Mouse (Mus musculus): ENCODE data around the gene Bbs5.
A peak's percentile ranks its signal among the peaks of the same experiment; 100 is the strongest.
"Not testable (repeated sequence)": the region's sequence is repeated elsewhere in the genome, so short reads cannot be mapped to it uniquely, and the experiment has no call there.

The Bbs5 gene

DNA sequence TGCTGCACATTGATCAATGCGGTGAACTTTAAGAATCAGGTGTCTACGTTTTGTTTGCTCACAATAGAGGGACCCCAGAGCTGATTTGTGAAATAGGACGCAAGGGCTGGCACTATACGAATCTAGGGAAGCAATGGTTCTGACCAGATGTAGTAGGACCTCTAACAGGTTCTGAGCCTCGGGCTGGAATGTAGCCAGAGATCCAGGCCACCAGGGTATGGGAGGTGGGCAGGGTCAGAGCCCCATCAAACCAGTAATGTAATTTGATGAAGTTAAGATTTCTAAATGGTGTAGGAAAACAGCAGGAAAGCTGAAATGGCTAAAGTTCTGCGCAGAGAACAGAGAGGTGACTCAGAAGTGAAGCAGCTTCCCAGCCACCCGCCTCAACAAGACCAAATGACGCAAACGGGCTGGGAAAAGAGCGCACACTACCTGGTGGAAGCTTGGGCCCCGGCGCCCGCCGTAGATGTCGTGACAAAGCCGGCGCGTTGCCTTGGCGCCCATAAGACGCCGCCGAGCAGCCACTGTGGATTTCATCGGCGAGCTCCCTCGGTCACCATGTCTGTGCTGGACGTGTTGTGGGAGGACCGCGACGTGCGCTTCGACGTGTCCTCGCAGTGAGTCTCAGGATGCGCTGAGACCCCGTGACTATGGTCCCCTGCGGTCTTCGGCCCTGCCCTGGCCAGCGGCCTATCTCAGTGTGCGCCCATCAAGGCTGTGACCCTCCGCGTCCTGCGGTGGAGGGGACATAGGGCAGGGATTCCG lies at the start of gene Bbs5:
Bbs5 (plus strand) TSS at position 446 of the 765 bp plus-strand sequence.
- DNase-seq = peak; percentile 96

DNA sequence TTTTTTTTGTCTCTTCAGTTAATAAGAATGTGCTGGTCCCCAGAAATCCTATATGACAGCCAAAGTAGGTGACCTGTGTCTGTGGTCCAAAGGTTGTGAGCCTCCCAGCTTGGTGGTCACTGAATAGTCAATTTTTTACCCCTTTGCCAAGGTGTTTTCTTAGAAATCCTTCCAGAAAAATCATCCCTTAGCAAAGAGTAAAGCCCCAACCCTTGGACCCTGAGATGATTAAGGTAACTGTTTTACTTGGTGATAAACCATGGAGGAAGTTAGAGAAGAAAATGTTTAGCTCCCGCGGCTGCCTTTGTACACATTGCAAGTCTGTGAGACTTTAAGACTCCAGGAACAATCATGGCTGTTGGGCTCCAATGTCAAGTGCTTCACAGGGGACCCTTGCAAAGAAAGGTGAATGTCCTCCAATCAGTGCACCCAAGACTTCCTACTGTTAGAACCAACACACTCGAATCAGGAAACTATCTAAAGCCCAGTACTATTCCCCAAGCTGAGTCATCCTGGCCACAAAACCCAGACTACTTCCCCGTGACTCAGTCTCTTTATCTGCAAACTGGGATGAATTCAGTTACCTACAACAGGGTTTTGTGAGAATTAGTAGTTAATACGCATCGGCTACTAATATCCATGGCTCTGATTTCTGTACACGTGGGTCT lies 43.1 kb upstream of the Bbs5 start:
- DNase-seq = no peak

DNA sequence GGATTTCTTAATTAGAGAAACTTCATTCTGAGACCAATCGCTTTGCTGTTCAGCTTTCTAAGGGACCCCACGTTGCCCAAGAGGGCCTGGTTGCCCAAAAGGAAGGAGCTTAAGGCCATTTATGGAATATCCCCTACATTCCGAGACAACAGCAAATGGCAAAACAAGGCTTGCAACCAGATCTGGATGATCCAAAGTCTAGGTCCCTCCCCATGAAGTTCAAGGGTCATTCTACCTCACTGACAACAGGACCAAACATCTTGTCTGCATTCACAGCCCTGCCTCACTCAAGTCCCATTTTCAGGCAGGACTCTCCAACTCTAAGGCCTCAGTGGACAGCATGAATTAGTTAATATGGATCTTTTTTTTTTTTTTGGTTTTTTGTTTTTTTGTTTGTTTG lies 40.4 kb upstream of the Bbs5 start:
- no peak for DNase-seq

DNA sequence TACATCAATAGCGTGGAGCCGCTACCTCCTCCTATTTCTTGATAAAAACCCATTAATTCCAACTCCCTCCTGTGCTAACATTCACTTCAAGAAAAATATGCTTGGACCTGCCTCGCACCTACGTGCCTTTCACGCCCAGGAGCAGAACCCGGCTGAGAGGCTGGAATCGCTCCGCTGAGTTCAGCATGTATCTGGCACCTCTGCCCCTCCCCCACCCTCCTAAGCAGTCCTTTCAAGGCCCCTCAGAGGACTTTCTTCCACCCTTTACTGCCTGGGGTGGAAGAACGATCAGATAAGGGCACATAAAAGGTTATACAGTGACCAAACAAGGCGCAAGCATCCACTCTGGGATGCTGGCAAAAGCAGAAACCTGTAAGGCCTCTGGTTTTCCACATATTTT lies 34.7 kb upstream of the Bbs5 start:
- DNase-seq = no peak

DNA sequence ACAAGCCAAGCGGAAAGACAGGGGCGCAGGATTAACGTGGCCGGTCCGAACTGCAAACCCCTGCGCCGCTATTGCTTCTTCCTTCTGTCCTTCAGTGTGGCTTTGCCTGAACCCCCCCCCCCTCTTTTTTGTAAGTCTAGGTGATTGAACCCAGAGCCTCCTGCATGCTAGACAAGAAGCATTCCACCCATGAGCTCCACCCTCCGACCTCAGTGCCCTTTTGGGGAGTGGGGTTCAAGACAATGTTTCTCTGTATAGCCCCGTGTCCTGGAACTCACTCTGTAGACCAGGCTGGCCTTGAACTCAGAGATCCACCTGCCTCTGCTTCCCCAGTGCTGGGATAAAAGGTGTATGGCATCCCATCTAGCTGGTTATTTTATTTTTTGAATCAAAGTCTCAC lies 34.3 kb upstream of the Bbs5 start:
- no peak for DNase-seq

DNA sequence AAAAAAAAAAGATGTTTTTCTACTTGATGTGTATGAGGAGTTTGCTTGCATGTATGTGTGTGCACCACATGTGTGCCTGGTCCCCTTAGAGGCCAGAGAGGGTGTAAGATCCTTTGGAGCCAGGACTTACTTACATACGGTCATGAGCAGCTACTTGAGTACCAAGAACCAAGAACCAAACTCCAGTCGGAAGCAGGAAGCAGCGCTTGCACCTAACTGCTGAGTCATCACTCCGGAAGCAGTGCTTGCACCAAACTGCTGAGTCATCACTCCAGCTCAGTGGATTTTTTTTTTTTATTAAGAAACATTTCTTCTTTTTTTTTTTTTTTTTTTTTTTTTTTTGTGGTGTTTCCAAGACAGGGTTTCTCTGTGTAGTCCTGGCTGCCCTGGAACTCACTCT lies 33.7 kb upstream of the Bbs5 start:
- no peak for DNase-seq

DNA sequence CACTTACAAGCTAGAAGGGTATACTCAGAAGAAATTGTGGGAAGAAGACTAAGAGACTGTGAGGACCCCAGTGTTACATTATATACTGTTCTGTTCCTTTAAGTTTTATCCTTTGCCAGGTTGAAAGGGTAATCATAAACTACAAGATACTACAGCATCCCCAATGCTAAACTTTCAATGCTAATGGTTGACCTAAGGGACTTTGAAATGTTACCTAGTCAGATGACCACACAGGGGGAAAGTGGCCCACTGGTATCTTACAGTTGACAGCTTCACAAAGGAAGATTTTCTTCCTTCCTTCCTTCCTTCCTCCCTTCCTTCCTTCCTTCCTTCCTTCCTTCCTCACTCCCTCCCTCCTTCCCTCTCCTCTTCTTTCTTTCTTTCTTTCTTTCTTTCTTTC lies 28.6 kb upstream of the Bbs5 start:
- DNase-seq = no peak

DNA sequence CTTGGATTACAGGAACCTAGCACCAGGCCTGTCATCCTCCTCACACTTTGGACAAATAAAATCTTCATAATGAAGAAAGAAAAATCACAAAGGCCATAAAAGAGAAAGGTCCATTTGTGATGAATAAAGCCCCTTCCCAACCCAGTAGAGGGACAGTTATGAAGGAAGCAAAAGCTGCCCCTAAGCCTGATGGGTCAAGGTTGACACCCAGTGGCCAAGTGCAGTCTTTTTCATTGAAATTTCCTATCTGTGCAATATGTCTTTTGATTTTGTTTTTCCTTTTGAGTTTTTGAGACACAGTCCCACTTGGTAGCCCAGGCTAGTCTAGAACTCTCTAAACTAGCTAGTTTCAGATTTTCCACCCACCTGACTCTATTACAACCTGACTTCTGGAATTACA lies 27.7 kb upstream of the Bbs5 start:
- DNase-seq = no peak

DNA sequence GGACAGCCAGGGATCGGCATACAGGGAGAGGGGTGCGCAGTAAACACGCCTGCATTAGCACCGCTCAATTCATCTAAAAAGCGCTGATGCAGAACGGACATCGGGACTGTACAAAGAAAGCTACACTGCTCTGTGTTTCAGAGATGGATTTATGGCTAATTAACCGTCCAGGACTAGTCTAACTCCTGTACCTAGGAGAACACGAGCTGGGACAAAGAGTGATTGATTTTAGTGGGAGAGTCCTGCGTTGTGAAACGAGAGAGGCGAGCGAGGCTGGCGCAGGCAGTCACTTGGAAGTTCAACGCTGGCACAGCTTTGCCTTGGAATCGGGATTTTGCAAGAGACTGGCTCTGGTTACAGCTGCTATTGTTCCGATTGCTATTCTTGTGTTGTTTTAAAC lies 17.8 kb upstream of the Bbs5 start:
- no peak for DNase-seq

DNA sequence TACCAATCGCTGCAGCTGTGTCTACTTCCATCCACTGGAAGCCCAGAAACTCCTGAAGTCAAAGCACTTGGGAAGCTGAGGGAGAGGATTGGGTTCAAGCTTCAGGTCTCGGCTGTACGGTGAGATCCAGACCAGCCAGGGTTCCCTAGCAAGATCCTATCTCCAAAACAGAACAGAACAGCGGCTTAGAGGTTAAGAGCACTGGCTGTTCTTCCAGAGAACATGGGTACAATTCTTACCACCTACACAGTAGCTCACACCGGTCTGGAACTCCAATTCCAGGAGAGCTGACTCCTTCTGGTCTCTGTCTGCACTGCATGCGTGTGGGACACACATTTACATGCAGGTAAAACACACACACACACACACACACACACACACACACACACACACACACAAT lies 17.1 kb upstream of the Bbs5 start:
- DNase-seq = no peak

DNA sequence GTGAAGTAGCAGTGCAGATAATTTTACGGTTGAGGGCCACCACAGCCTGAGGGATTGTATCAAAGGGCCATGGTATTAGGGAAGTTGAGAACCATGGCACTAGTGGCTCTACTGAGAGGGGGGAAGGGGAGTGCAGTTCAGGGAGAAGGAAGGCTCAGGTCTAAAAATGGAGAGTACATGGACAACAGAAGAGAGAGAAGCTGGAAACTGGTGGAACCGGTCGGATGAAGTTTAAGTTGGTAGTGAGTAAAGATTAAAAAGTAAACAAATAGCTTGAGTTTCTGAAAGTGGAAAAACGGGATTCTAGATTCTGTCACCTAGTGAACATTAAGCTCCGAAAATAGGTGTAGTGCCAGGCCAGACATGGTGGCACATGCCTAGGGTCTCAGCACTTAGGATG lies 16.2 kb upstream of the Bbs5 start:
- DNase-seq = no peak

DNA sequence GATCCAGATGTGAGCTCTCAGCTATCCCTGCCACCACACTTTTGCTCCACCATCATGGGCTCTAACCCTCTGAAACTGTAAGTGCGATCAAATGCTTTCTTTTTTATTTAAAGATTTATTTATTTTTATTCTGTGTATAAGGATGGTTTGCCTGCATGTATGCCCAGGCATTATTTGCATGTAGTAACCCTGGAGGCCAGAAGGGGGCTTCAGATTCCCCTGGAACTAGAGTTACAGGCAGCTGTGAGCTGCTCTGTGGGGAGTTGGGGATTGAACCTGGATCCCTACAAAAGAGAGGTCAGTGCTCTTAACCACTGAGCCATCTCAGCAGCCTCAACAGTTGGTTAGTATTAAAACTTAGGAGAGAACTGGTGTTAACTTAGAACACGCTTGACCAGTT lies 15.5 kb upstream of the Bbs5 start:
- no peak for DNase-seq

DNA sequence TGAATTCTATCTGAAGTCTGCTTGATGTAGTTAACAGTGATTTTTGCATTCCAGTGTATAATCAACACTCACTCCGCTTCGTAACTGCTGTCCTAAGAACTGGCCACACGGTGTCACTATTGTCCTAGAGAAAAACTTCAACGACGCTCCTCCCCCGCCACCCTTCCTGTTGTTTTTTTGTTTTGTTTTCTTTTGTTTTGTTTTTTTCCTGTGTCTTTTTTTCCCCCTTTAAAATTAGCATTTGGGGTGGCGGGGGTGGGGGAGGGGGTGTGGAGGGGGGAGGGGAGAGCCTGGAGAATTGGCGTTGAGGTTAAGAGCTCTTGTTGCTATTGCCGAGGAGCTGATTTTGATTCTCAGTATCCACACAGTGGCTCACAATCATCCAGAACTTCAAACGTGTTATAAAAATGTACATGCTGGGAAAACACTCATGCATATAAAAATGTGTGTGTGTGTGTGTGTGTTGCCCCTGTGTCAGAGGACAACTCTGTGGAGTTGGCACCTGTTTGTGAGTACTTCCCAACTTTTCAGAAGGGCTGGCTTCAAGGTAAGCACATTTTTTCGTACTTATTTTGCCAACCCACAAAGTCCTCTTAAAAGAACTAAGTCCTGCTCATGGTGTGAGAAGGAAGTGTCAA lies 11.8 kb upstream of the Bbs5 start:
- DNase-seq = peak; percentile 34

DNA sequence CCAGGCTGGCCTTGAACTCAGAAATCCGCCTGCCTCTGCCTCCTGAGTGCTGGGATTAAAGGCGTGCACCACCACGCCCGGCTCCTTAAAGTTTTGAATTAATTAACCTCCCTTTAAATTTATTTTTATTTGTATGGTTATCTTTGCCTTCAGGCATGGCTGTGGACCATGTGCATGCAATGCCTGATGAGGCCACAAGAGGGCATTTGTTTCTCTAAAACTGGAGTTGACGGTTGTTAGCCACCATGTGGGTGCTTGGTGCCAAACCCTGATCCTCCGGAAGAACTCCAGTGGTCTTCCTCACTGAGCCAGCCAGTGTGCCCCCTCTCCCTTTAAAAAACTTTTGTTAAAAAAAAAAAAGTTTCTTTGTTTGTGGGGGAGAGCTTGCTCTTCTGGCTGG lies 11.2 kb upstream of the Bbs5 start:
- peak; percentile 36 for DNase-seq

DNA sequence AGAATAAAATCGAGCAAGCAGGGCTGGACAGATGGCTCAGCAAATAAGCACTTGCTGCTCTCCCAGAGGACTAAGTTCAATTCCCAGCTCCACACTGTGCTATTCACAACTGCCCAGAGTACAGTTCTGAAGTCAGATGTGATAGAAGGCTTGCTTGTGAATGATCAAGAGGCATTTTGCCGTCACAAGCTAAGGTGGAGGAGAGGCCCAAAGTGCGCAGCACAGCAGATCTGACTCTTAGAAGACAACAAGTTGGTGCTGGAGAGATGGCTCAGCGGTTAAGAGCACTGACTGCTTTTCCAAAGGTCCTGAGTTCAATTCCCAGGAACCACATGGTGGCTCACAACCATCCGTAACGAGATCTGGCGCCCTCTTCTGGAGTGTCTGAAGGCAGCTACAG lies 9.0 kb upstream of the Bbs5 start:
- DNase-seq = not testable (repeated sequence)

DNA sequence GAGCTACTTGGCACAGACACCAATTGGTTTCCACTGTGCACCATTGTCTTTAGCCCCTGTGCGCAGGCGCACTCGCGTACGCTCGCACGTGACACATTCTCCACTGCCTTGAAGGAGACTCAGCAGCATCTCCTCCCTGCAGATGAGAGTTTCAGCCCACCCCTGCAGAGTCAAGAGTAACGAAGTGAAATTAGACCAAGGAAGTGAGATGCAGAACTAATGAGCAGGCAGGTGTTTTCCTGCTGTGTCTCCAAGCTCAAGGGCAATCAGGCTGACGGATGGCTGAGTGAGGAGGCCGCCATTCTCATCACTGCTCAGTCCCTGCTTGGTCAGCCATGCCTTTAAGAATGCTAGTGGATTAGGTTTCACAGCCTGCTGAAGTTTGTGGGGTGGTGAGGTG lies 6.9 kb upstream of the Bbs5 start:
- DNase-seq = no peak

DNA sequence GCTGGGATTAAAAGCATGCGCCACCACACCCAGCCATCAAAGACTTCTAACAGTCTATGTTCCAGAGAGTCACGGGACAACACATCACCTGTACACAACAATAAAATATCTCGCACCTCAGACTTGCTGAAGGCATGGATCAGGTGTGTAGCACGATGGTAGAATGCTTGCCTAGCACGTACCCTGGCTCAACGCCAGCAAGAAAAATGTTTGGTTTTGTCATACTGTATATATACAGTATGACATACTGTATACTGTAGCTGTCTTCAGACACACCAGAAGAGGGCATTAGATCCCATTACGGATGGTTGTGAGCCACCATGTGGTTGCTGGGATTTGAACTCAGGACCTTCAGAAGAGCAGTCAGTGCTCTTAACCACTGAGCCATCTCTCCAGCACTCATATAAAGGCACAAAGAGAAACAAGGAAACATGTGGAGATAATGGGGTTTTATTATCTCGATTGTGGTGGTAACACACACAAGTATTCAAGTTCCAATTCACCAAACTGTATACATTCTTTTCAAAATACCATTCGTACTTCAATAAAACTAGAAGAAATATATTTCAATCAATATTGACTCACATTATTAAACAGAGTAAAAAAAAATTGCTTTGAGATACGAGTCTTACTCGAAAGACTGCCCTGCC lies 1.9 kb upstream of the Bbs5 start:
- no peak for DNase-seq

DNA sequence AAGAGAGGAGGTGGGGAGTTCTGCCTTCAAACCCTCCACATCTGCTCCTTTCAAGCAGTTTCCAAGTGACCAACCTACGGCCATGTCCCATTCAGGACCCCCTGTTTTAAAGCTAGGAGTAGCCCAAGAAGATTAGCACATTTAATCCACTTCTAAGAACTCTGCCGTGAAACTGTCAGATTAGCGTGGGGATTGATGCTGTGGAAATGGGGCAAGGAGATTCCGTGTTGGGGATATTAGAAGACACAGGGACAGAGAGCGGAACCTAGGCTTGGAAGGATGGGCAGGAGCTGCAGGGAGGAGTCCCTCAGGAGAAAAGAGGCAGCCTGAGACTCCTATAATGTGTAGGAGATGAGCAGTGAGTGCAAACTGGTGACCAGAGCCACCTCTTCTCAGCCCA lies 2.7 kb downstream of the Bbs5 start:
- no peak for DNase-seq

DNA sequence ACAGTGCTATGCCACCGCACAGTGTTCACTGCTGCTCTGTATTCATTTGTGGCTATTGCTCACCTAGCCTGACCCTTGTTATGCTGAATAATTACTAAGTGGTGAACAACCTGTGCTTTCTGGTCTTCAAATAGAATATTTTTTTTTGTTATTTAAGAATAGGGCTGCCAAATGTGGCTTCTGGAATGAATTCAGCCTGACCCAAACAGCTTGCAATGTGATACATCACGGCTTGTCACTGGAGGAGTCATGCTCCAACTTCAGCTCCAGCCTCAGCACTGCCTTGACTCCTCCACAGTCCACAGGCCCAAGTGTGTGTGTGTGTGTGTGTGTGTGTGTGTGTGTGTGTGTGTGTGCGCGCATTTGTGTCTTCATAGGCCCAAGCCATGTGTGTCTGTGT lies 12.4 kb downstream of the Bbs5 start:
- DNase-seq = no peak

DNA sequence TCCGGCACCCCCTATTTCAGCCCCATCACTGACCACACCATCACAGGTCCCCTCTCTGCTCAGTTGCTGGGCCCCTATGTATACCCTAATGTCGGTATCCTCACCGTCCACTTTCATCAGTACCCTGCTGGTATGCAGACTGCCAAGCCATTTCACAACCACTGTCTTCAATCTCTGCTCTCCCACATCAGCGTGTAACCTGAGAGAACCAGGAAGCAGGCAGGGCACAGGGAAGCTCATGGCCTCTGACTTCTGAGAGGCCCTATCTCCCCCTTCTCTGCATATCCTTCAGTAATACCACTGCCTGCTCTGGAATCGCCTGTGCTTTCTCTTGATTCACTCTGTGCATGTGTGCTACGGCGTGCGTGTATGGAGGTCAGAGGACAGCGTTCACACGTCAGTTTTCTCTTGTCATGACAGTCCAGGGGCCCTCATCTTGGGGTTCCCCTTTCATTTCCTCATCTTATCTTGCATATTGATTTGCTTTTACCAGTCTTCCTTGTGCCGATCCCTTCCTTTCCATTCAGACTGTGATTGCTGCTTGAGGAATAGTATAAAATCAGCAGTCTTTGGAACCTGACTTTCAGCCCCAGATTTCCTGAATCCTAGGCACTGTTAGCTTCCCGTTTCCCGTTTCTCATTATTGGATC lies 17.0 kb downstream of the Bbs5 start:
- no peak for DNase-seq

DNA sequence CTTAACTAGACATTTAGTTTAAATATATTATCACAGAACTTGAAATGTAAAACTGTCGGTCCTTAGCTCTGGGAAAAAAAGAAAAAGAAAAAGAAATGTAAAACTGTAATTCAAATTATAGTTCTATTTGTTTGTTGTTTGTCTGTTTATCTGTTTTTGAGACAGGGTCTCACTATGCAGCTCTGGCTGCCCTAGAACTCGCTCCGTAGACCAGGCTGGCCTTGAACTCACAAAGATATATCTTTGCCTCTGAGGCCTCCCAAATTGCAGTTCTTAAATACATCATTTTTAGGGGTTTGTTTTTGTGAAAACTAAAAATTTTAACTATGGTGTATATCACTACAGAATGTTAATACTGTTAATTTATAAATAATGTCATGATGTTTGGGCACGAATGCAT lies 20.7 kb downstream of the Bbs5 start:
- no peak for DNase-seq

DNA sequence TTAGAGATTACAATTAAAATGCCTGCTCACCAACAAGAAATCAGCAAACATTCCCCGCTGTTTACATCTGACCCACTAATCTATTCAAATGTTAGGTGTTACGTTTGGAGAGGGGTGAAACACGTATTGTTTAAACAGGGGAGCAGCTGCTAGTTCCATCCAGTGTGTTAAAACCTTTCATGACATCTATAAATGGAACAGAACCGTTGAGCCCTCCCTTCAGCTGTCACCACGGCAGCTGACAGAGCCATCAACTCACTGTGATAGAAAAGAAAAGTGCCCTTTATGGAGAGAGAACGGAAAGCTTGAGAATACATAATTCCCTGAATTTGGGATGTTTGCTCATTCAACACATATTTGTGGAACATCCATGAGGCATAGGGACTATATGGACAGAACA lies 21.4 kb downstream of the Bbs5 start:
- no peak for DNase-seq

DNA sequence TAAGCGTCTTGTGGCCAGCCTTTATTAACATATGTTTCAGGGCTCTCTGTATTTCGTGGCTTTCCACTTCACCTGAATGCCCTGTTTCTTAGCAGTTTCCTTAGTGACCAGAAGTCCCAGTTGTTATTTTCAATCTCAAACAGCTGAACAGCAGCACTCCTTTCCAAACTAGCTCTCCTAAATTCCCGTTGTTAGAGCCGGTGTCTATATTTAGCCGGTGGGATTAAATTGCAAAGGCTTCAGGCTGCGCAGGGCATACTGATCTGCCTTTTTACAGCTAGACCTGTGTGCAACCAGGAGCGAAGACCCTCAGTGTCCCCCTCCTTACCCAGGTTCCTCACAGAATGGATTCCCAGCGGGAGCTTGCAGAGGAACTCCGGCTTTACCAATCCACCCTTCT lies 22.9 kb downstream of the Bbs5 start, which contains the start of gene Klhl41:
Klhl41 (plus strand) TSS at position 268 of the 400 bp plus-strand sequence.
- no peak for DNase-seq

Data from right cerebral cortex, postnatal 14 days (tissue).